In genomic region chr6:126088489-126089265, GRCm38 (mm10) we compare ENCODE assay signal across 12 mouse cellular contexts.
"Had no signal": no experiment of that assay in that cellular context is flagged by ENCODE, and none has a peak within 500 bp of the region (broad histone marks: within the 10 kb centered on the region; RNA-seq: fewer than 3 reads in every experiment).

No protein-coding gene starts in this region.

- DNase-seq: kidney, postnatal 14 days; left cerebral cortex, postnatal 4 days; lung, postnatal 4 days; retina, postnatal 1 day; thymus, postnatal 36 days had no signal

- H3K9me3 ChIP-seq: kidney, embryonic 15.5 days; limb, embryonic 13.5 days; midbrain, embryonic 12.5 days; neural tube, embryonic 13.5 days had no signal

- H3K4me1 ChIP-seq: kidney, embryonic 15.5 days; midbrain, embryonic 12.5 days; neural tube, embryonic 13.5 days had no signal

- H3K27ac ChIP-seq: kidney, embryonic 15.5 days; limb, embryonic 13.5 days; liver, embryonic 14.5 days; midbrain, embryonic 12.5 days; neural tube, embryonic 13.5 days had no signal

- H3K9ac ChIP-seq: kidney, embryonic 15.5 days; limb, embryonic 13.5 days; liver, embryonic 14.5 days; midbrain, embryonic 12.5 days; neural tube, embryonic 13.5 days had no signal

- H3K4me3 ChIP-seq: kidney, embryonic 15.5 days; limb, embryonic 13.5 days; midbrain, embryonic 12.5 days; neural tube, embryonic 13.5 days had no signal

- ATAC-seq: lung, postnatal 0 days; midbrain, embryonic 16.5 days had no signal

- H3K36me3 ChIP-seq: kidney, embryonic 15.5 days; limb, embryonic 13.5 days; midbrain, embryonic 12.5 days; neural tube, embryonic 13.5 days had no signal

- H3K4me2 ChIP-seq: kidney, embryonic 15.5 days; limb, embryonic 13.5 days; midbrain, embryonic 12.5 days; neural tube, embryonic 13.5 days had no signal

- H3K27me3 ChIP-seq: kidney, embryonic 15.5 days; limb, embryonic 13.5 days; midbrain, embryonic 12.5 days; neural tube, embryonic 13.5 days had no signal
